Mouse (Mus musculus) cerebellum, adult 9-11 months (tissue): ENCODE results near the gene Lrrc75b.
"Not testable (repeated sequence)": the region's sequence is repeated elsewhere in the genome, so short reads cannot be mapped to it uniquely, and the experiment has no call there.

Source experiments
- DNase-seq: peaks from one replicate; pipeline ENCODE4 v3.0.0; 2022

The Lrrc75b gene

DNA sequence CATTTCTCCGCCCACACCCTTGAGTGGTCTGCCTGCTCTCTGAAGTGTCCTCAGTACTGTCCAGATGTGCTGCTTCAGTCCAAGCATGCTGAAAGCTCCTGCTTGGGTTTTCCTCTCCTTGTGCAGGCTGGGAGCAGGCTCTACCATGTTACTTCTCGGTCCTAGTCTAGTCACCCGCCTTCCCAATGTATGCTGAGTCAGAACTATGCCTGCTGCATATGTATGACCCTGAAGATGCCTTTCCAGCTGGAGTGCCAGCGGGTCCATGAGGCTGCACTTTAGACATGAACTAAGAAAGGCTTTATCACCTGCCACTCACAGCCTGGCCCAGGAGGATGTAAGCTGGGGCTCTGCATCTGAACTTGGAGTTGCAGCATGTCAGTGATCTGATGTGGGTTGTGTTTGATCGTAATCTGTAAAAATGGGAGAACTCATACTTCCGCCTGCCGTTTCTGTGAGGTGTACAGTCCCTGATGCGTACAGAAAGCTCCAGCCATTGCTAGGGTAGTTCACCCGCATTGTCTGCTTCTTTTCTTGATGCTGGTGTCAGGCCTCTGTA, 28.5 kb downstream of the Lrrc75b start:
- no peak for DNase-seq

DNA sequence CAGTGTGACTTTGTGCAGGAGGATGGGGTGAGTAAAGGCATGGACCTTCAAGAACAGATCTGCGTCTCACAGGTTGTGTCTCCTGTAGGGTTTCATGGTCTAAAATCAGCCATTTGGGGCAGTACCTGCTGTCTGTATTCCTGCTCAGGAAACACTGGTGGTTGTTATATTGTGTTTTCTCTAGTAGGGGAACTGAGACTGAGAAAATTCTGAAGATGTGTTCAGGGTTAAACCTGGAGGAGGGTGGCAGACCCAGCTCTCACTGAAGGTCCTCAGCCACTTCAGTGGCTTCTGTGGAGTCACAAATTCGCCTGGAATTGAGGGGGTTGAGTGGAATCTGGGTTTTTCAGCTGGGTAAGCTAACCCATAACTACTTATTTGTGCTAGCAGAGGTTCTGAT, 29.8 kb downstream of the Lrrc75b start:
- no peak for DNase-seq

- DNase-seq: not testable (repeated sequence)
Measured at GRCm38 (mm10) chr10:75525450-75525849, 34.7 kb downstream of the Lrrc75b start.

- no peak for DNase-seq
Measured at GRCm38 (mm10) chr10:75521643-75522042, 38.5 kb downstream of the Lrrc75b start.

DNA sequence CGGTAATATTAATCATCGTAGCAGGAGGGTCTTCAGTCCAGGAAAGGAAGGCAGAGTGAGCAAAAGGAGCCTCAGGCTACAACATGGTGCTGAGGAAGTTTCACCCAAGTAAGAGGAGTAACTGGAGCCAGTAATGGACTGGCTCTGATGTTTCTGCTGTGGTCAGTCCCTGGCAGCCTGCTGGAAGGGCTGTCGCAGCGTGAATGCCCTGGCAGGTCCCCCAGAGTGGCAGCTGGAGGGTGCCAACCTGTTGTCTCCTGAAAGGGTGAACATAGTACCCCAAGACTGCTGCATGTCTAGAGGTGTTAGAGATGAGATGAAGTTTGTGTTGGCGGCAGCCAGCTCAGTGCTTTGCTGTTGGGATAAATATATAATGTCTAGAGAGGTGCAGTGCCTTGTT, 39.5 kb downstream of the Lrrc75b start:
- no peak for DNase-seq

DNA sequence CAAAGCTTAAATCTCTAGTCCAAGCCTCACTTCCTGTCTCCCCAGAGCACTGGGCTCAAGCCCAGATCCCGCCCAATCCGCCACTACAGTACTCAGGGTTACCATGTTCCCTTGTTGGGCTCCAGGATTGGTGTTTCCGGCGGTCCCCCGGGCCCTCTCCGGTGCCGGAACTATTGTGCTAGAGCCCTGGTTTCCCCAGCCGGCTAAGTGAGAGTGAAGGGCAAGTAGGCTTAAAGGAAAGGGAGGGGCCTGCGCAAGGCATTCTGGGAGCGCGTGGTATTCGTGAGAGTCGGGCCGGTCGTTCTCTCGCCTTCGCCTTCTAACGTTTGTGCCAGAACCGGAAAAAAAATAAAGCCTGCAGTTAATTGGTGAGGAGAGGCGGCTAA, 42.4 kb downstream of the Lrrc75b start, which contains the start of gene Gucd1:
Gucd1 (minus strand) TSS at position 215 of the 386 bp plus-strand sequence.
- peak; percentile 98 for DNase-seq

- peak; percentile 96 for DNase-seq
Measured at GRCm38 (mm10) chr10:75517073-75517757, 42.9 kb downstream of the Lrrc75b start, which contains the start of gene Snrpd3. TSS of gene Snrpd3 (plus strand) at chr10:75517551.

DNA sequence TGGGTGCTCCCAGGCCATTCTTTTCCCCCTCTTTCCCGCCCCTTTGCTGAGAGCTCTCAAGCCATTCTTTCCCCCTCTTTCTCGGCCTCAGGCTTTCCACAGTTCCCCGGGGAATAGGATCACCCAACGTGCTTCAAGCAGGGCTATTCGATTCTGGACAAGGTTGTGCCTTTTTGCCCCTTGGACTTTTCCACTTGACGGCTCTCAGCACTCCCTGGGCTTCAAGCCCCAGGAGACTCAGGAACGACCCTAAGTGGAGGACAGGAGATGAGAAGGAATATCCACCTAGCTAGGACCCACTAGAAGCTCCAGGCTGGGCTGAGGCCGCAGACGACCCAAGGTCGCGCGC, 43.4 kb downstream of the Lrrc75b start:
- no peak for DNase-seq

DNA sequence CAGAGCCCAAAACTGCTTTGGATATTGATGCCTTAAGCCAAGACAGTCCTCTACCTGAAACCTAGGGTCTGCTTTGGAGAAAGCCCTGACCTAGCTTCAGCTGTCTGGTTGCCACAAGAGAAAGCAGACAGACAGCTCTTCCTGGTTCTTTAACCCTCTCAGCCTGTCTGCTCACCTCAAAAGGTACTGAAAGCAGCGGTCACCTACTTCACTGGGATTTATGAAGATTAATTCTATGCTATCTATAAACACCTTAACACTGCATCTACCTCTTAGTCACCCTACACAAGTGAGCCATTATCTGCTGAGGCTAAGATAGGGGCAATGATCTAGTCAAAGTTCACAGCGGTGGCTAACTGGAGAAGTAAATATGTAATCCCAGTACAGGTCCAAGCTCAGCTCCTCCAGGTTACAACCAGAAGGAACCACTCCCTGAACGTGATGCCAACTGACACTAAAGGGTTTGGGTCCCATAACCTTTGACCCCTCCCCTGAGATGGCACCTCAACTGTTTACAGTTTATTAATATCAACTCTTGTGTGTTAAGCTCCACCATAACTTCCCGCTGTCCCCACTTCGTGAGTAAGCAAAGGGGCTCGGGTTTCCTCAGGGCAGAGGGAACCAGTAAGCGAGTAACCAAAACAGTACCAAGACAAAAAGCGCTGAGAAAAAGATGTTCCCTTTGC, 43.9 kb downstream of the Lrrc75b start:
- peak; percentile 54 for DNase-seq

- DNase-seq: no peak
Measured at GRCm38 (mm10) chr10:75515216-75516037, 44.7 kb downstream of the Lrrc75b start.

DNA sequence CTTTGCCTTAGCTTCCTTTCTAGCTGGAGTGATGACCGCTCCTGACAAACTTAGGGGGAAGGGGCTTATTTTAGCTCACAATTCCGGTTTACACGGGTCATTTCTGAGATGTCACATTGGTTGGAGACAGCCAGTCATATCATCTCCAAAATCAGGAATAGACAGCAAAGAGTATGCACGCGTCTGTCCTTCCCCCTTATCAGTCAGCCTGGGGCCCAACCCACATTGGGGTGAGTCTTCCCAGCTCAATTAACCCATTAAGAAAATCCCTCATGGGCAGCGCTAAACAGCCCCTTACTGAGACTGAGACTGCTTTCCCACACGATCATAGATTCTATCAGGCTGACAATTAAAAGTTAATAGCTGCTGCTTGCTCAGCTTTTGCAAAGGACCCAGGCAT, 45.8 kb downstream of the Lrrc75b start:
- DNase-seq: no peak

- DNase-seq: no peak
Measured at GRCm38 (mm10) chr10:75513306-75514067, 46.6 kb downstream of the Lrrc75b start.

DNA sequence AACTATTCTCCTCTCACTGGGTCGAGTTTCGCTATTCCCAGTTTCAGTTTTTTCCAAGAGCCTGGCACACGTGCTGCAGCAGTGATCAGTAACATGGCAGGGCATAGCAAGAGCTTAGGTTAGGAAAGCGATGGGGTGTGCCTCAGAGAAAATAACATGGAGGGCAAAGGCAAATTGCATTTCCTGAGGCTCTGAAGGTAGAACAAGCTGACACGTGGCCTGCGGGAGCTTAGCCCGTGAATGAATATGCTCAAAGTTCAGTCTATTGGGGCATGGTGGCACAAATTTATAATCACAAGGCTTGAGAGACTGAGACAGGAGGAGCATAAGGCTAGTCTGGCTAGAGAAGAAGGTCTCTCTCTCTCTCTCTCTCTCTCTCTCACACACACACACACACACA, 47.3 kb downstream of the Lrrc75b start:
- no peak for DNase-seq

GRCm38 (mm10) chr10:75511897-75512296, 48.2 kb downstream of the Lrrc75b start:
- DNase-seq: no peak

- peak; percentile 34 for DNase-seq
Measured at GRCm38 (mm10) chr10:75511060-75511459, 49.1 kb downstream of the Lrrc75b start.

DNA sequence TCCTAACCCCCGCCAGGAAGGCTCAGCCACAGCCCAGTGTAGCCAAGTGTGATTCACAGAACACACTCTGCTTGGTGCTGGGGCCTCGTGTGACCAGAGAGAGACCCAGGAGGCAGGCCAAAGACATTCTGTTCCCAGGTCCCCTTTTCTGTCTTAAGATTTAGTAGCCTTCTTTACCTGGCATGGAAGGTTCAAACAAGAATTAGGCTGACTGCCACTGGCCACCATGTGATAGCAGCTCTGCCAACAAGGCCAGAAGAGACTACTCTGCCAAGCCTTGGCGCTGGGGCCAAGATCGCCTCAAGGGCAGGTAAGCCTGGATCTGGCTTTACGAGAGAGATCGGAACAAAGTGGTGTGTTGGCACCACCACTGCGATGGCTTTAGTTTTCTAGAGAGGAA, 49.7 kb downstream of the Lrrc75b start:
- DNase-seq: peak; percentile 80

- not testable (repeated sequence) for DNase-seq
Measured at GRCm38 (mm10) chr10:75505928-75506327, 54.2 kb downstream of the Lrrc75b start.

GRCm38 (mm10) chr10:75505130-75505495, 55.0 kb downstream of the Lrrc75b start:
- DNase-seq: no peak

DNA sequence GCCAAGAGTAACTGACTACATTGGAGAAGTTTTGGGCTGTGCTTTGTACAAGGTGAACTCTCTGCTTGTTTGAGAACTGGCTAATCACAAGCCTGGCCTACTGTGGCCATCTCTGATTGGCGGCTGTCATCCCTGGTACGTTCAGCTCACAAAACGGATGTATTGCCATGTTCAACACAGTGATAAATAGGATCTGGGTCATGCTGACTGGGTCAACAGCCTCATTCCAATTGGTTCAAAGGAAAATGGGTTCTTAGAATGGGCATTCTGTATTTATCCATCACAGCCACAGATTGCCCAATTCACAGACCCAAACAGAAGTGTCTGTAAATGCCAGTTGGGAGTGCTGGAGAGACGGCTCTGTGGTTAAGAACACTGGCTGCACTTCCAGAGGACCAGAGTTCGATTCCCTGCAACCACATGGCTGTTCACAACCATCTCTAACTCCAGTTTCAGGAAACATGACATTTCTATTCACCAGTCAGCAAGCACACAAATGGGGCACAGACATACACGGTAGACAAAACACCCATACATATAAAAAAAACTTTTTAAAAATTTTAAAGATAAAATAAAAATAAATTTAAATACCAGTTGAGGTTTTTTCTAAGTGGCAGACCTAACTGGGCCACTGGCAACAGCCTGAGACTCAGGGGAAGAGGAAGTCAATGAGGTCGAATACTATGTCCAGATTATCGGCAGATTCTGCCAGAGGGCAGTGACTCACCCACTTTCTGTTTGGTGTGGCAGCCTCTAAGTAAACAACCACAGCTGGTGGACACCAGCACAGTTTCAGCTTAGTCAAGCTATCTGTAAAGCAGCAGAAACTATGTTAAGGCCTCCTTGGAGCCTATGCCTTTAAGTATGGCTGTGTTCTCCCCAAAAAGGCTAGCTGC, 55.6 kb downstream of the Lrrc75b start:
- no peak for DNase-seq

GRCm38 (mm10) chr10:75503692-75504091, 56.4 kb downstream of the Lrrc75b start:
- DNase-seq: no peak

- no peak for DNase-seq
Measured at GRCm38 (mm10) chr10:75501641-75502040, 58.5 kb downstream of the Lrrc75b start.

DNA sequence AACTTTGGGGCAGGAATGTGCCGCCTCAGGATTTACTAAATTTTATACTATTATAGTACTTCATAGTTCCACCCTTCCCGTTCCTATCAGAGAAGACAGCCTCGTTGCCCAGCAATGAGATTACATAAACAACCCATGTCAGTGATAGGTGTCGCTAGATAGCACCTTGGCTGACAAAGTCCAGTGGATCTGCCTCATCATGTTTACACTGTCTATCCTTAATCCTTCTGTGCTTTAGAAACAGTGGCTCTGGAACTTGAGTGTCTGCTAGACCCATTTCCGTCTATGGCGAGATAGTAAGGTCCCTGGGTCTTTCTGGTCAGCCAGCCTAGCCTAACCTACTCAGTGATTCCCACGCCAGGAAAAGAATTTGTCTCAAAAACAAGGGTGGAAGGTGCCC, 59.8 kb downstream of the Lrrc75b start:
- DNase-seq: no peak
